Mouse (Mus musculus): Measurements from ENCODE around the gene Spryd4. TPM values are rescaled to one million over a fixed set of nuclear protein-coding genes. Genes with fewer than 3 reads are reported as not detected.
"Not testable (repeated sequence)": the region's sequence is repeated elsewhere in the genome, so short reads cannot be mapped to it uniquely, and the experiment has no call there.

The Spryd4 gene
- polyA plus RNA-seq, 1 experiment = 6.0 TPM

DNA sequence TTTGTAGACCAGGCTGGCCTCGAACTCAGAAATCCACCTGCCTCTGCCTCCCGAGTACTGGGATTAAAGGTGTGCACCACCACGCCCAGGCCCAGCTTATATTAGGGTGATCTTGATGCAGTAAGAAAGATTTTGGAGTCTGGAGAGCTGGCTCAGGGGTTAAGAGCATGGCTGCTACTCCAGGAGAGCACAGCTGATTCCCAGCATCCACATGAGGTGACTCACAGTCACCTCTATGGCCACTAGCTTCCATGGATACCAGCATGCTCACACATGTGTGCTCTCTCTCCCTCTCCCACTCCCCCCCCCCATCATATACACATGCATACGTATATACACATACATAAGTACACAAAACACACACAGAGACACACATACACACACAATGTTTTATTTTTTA lies 34.3 kb downstream of the Spryd4 start:
- Histone ChIP-seq H3K4me3 (ENCODE audit: extremely low read depth, insufficient read depth, insufficient read length) (no peak overlapping the region; the same call in 1 of the 2 replicates), H3K4me1 (ENCODE audit: control insufficient read depth, insufficient read depth, insufficient read length) (peaks cover 7% of the 10 kb centered on the region; the same call in 1 of the 2 replicates), H3K27ac (ENCODE audit: insufficient read depth, low read length) (no peak overlapping the region), H3K36me3 (ENCODE audit: control insufficient read depth, insufficient read depth, low read length) (no peaks in the 10 kb centered on the region), H3K27me3 (ENCODE audit: control insufficient read depth, insufficient read depth, low read length) (no peaks in the 10 kb centered on the region)
- no peak for DNase-seq (ENCODE audit: low read depth in 1 of 2, low spot score in 2 of 2)
- TF ChIP-seq POLR2A (IDR thresholded peaks at IDR 0.05; ENCODE audit: low read depth, low read length) (no peak), CTCF (IDR thresholded peaks at IDR 0.05; ENCODE audit: extremely low read depth, insufficient read depth, insufficient read length, insufficient replicate concordance) (no peak)
- WGBS = 90% methylated on average over 4 of the region's 4 CpGs

DNA sequence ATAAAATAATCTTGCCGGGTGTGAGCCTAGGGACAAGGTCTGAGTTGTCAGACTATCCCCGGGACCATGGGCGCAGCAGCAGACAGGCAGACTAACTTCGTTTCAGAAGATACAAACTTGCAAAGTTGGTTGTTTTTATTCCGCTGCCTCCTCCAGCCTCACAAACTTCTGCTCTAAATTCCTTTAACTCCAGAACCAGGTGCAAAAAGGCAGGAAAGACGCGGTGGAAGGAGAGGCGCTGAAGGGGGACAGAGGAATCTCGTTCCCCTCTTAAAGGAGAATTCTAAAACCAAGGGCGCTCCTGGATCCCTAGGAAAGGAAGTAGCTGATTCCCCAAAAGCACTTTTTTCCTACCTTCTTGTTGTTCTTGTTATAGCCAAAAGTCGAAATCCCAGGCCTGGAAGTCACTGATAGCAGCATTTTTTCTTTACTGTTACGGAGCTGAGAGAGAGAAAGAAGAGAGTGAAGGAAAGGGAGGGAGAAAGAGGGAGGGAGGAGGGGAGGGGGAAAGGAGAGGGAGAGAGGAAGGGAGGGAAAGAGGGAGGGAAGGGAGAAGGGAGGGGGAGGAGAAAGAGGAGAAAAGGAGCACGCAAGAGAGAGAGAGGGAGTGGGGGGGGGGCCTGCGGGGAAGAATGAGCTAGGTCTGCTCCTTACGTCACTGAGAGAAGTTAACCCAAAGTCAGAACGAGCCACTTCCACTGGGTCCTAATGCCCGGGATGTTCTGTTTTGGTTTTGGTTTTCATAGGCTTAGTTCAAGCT lies 35.4 kb downstream of the Spryd4 start:
- 0 out of 2 replicates have a peak overlapping the region, but pooled peaks have one; percentile 15 for H3K27ac ChIP-seq (ENCODE audit: insufficient read depth, low read length)
- H3K4me1 ChIP-seq (ENCODE audit: control insufficient read depth, insufficient read depth, insufficient read length) = peaks cover 7% of the 10 kb centered on the region; the same call in 1 of the 2 replicates
- peak overlapping the region; percentile 99 for H3K4me3 ChIP-seq (ENCODE audit: extremely low read depth, insufficient read depth, insufficient read length)
- H3K27me3 ChIP-seq (ENCODE audit: control insufficient read depth, insufficient read depth, low read length) = no peaks in the 10 kb centered on the region
- H3K36me3 ChIP-seq (ENCODE audit: control insufficient read depth, insufficient read depth, low read length) = no peaks in the 10 kb centered on the region
- peak; percentile 70 to 71 for DNase-seq (ENCODE audit: low read depth in 1 of 2, low spot score in 2 of 2)
- TF ChIP-seq CTCF (IDR thresholded peaks at IDR 0.05; ENCODE audit: extremely low read depth, insufficient read depth, insufficient read length, insufficient replicate concordance) (no peak), POLR2A (IDR thresholded peaks at IDR 0.05; ENCODE audit: low read depth, low read length) (no peak)
- WGBS = under 1% methylated on average over 17 of the region's 17 CpGs

DNA sequence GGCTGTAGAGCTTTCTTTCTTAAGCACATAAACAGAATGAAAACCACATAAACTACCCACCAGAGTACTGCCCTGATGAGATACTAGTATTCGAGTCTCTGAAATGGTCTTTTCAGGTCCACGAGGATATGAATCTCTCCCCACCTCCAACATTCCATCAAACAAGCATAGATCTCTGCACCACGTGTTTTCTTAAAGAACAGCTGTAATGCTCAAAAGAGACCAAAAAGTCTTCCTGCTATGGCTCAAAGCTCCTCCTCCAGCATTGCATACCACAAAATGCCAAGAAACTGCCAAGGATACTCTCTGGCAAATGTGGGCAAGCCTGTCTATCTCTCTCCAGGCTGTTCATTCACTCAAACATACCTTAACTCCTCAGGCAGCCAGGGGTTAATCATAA lies 36.3 kb downstream of the Spryd4 start:
- no peak for TF ChIP-seq CTCF (IDR thresholded peaks at IDR 0.05; ENCODE audit: extremely low read depth, insufficient read depth, insufficient read length, insufficient replicate concordance)
- TF ChIP-seq POLR2A (IDR thresholded peaks at IDR 0.05; ENCODE audit: low read depth, low read length) = no peak
- DNase-seq (ENCODE audit: low read depth in 1 of 2, low spot score in 2 of 2) = no peak
- no peaks in the 10 kb centered on the region for H3K27me3 ChIP-seq (ENCODE audit: control insufficient read depth, insufficient read depth, low read length)
- H3K4me1 ChIP-seq (ENCODE audit: control insufficient read depth, insufficient read depth, insufficient read length) = peaks cover 7% of the 10 kb centered on the region; the same call in 1 of the 2 replicates
- no peak overlapping the region for H3K27ac ChIP-seq (ENCODE audit: insufficient read depth, low read length)
- 9% methylated on average over 3 of the region's 3 CpGs for WGBS
- peak overlapping the region; percentile 99; the same call in 1 of the 2 replicates for H3K4me3 ChIP-seq (ENCODE audit: extremely low read depth, insufficient read depth, insufficient read length)
- H3K36me3 ChIP-seq (ENCODE audit: control insufficient read depth, insufficient read depth, low read length) = no peaks in the 10 kb centered on the region

DNA sequence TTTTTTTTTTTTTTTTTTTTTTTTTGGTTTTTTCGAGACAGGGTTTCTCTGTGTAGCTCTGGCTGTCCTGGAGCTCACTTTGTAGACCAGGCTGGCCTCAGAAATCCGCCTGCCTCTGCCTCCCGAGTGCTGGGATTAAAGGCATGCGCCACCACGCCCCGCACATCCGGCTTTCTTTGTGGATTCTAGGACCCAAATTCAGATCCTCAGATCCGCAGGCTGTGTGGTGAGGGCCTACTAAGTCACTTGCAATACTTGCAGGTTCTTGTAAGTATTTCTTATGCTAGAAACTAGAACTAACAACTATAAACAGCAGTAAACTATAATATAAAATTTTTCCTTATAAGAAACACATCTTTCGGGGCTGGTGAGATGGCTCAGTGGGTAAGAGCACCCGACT lies 40.3 kb downstream of the Spryd4 start:
- H3K4me3 ChIP-seq (ENCODE audit: extremely low read depth, insufficient read depth, insufficient read length); H3K27ac ChIP-seq (ENCODE audit: insufficient read depth, low read length); H3K27me3 ChIP-seq (ENCODE audit: control insufficient read depth, insufficient read depth, low read length); H3K36me3 ChIP-seq (ENCODE audit: control insufficient read depth, insufficient read depth, low read length); DNase-seq (ENCODE audit: low read depth in 1 of 2, low spot score in 2 of 2); H3K4me1 ChIP-seq (ENCODE audit: control insufficient read depth, insufficient read depth, insufficient read length): not testable (repeated sequence)
- WGBS = 95% methylated on average over 9 of the region's 10 CpGs

DNA sequence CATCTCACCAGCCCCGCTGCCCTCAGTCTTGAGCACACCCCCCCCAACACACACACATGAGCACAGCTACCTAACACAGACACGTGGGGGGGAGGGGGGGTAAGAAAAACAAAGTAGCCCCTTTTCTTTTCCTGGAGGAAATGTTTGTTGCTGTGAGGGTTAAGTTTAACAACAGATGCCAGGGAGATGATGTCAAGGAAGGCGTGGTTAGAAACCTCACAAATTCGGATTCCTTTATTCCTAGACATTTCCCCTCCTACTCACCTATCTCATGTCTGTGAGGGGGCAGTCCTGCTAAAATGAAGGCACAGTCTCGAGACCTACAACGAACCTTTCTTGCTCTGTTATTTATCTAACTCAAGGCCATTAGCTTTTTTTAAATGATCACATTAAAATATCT lies 44.5 kb downstream of the Spryd4 start:
- no peak overlapping the region for H3K27ac ChIP-seq (ENCODE audit: insufficient read depth, low read length)
- TF ChIP-seq CTCF (IDR thresholded peaks at IDR 0.05; ENCODE audit: extremely low read depth, insufficient read depth, insufficient read length, insufficient replicate concordance) = no peak
- no peak for TF ChIP-seq POLR2A (IDR thresholded peaks at IDR 0.05; ENCODE audit: low read depth, low read length)
- H3K27me3 ChIP-seq (ENCODE audit: control insufficient read depth, insufficient read depth, low read length) = no peaks in the 10 kb centered on the region
- no peaks in the 10 kb centered on the region for H3K36me3 ChIP-seq (ENCODE audit: control insufficient read depth, insufficient read depth, low read length)
- WGBS = 61% methylated on average over 6 of the region's 6 CpGs
- no peak overlapping the region for H3K4me3 ChIP-seq (ENCODE audit: extremely low read depth, insufficient read depth, insufficient read length)
- no peak for DNase-seq (ENCODE audit: low read depth in 1 of 2, low spot score in 2 of 2)
- H3K4me1 ChIP-seq (ENCODE audit: control insufficient read depth, insufficient read depth, insufficient read length) = no peaks in the 10 kb centered on the region

DNA sequence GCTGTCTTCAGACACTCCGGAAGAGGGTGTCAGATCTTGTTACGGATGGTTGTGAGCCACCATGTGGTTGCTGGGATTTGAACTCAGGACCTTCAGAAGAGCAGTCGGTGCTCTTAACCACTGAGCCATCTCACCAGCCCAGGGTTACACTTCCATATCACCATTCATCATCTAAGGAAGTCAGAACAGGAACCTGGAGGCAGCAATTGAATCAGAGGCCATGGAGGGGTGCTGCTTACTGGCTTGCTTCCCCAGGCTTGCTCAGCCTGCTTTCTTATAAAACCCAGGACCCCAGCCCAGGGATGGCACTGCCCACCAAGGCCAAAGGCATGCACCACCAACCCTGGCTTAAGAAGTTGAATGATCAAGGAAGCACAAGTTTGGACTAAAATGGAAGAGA lies 45.9 kb downstream of the Spryd4 start:
- not testable (repeated sequence) for H3K4me3 ChIP-seq (ENCODE audit: extremely low read depth, insufficient read depth, insufficient read length); H3K36me3 ChIP-seq (ENCODE audit: control insufficient read depth, insufficient read depth, low read length); H3K4me1 ChIP-seq (ENCODE audit: control insufficient read depth, insufficient read depth, insufficient read length); H3K27ac ChIP-seq (ENCODE audit: insufficient read depth, low read length); H3K27me3 ChIP-seq (ENCODE audit: control insufficient read depth, insufficient read depth, low read length); DNase-seq (ENCODE audit: low read depth in 1 of 2, low spot score in 2 of 2)
- WGBS = 90% methylated on average over 3 of the region's 3 CpGs

Other genes with a start within 250 kb of the Spryd4 start
- gene Hsd17b6, start 204.2 kb downstream of the Spryd4 start, polyA plus RNA-seq (2012; rRNA removed) = not detected in 2 replicates
- 3.9 and 4.2 TPM in 2 replicates for gene Prim1, start 196.6 kb downstream of the Spryd4 start, polyA plus RNA-seq (2012; rRNA removed)
- 124 and 171 TPM in 2 replicates for gene Naca, start 176.2 kb downstream of the Spryd4 start, polyA plus RNA-seq (2012; rRNA removed)
- 20.2 and 59.3 TPM in 2 replicates for gene Ptges3, start 152.9 kb downstream of the Spryd4 start, polyA plus RNA-seq (2012; rRNA removed)
- 803 and 1,529 TPM in 2 replicates for gene Atp5b, start 128.5 kb downstream of the Spryd4 start, polyA plus RNA-seq (2012; rRNA removed)
- gene Baz2a, start 120.2 kb downstream of the Spryd4 start, polyA plus RNA-seq (2012; rRNA removed) = 39.0 and 43.3 TPM in 2 replicates
- gene Rbms2, start 31.5 kb downstream of the Spryd4 start, polyA plus RNA-seq (2012; rRNA removed) = 30.0 and 37.0 TPM in 2 replicates
- 4.7 and 6.6 TPM in 2 replicates for gene Gls2, start 17.4 kb downstream of the Spryd4 start, polyA plus RNA-seq (2012; rRNA removed)
- 0.08 TPM in 1 of 2 replicates, not detected in the other for gene Mip, start 14.0 kb upstream of the Spryd4 start, polyA plus RNA-seq (2012; rRNA removed)
- gene Timeless, start 20.3 kb upstream of the Spryd4 start, polyA plus RNA-seq (2012; rRNA removed) = 4.8 and 6.7 TPM in 2 replicates
- gene Apon, start 42.3 kb upstream of the Spryd4 start, polyA plus RNA-seq (2012; rRNA removed) = 0.06 and 0.20 TPM in 2 replicates
- 1.0 and 1.4 TPM in 2 replicates for gene Apof, start 56.9 kb upstream of the Spryd4 start, polyA plus RNA-seq (2012; rRNA removed)
- gene Stat2, start 58.8 kb upstream of the Spryd4 start, polyA plus RNA-seq (2012; rRNA removed) = 34.6 and 42.1 TPM in 2 replicates
- gene Il23a, start 86.9 kb upstream of the Spryd4 start, polyA plus RNA-seq (2012; rRNA removed) = not detected in 2 replicates
- gene Pan2, start 91.5 kb upstream of the Spryd4 start, polyA plus RNA-seq (2012; rRNA removed) = 25.7 and 30.6 TPM in 2 replicates
- 15.9 and 17.2 TPM in 2 replicates for gene Cnpy2, start 110.7 kb upstream of the Spryd4 start, polyA plus RNA-seq (2012; rRNA removed)
- gene Cs, start 125.9 kb upstream of the Spryd4 start, polyA plus RNA-seq (2012; rRNA removed) = 70.4 and 89.2 TPM in 2 replicates
- gene Coq10a, start 157.2 kb upstream of the Spryd4 start, polyA plus RNA-seq (2012; rRNA removed) = 32.1 and 63.8 TPM in 2 replicates
- 31.1 and 36.9 TPM in 2 replicates for gene Ankrd52, start 165.3 kb upstream of the Spryd4 start, polyA plus RNA-seq (2012; rRNA removed)
- 15.2 and 17.1 TPM in 2 replicates for gene Slc39a5, start 189.4 kb upstream of the Spryd4 start, polyA plus RNA-seq (2012; rRNA removed)
- 19.8 and 21.2 TPM in 2 replicates for gene Nabp2, start 199.7 kb upstream of the Spryd4 start, polyA plus RNA-seq (2012; rRNA removed)
- 24.1 and 29.4 TPM in 2 replicates for gene Rnf41, start 199.8 kb upstream of the Spryd4 start, polyA plus RNA-seq (2012; rRNA removed)
- gene Smarcc2, start 247.4 kb upstream of the Spryd4 start, polyA plus RNA-seq (2012; rRNA removed) = 67.8 and 84.5 TPM in 2 replicates

Data from spleen, adult 2 months (tissue).